Mouse (Mus musculus): ENCODE results near the gene Gm20431. TPM values are rescaled to one million over a fixed set of nuclear protein-coding genes. Genes with fewer than 3 reads are reported as not detected.

Gene Gm20431
- total and polyA plus RNA-seq, 2 experiments from 2014 or later = 12.0 TPM; not detected in 1

DNA sequence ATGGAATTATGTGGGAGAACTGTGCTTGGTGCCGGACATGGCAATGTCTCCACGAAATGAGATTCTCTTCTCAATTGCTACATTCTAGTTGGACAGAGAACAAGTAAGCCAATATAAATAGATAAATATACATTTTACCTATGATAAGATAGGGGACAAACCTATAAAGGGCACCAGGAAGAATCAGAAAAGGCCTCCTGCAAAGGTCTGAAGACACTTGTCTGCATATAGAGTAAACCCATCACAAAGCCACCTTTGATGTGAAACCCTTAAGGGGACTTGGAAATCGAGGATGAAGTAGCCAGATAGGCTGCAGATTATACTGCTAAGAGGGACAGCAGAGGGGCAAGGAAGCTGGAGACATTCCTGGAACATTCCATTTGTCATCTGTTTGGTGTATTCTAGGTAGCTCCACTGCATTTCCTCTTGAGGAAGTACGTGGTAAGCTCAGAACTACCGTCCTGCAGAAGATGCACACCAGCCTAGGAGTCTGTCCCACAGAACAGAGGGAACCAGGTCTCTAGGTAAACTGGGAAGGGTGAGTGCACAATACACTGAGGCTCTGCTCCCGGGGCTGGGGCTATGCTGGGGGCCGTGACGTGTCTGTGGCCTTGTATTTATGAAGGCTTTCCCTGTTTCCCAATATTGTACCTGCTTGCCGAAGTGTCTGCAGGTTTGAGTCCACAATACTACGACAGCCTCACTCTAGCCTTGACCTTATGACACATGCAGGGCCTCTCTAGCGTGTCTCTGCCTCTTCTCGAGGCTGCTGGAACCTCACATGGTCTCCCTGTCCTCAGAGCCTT, 28.4 kb downstream of the Gm20431 start:
- H3K4me3 ChIP-seq (ENCODE audit: low read depth, low read length) = peak overlapping the region; percentile 92; the same call in 1 of the 2 replicates
- DNase-seq (ENCODE audit: low spot score) = no peak
- no peak for ATAC-seq (ENCODE audit: low FRiP score)
- H3K4me1 ChIP-seq (ENCODE audit: insufficient read depth, low read length) = peaks cover 10% of the 10 kb centered on the region
- no peaks in the 10 kb centered on the region for H3K27me3 ChIP-seq (ENCODE audit: insufficient read depth, low read length)
- no peaks in the 10 kb centered on the region for H3K36me3 ChIP-seq (ENCODE audit: insufficient read depth, low read length)
- no peak for TF ChIP-seq CTCF (IDR thresholded peaks at IDR 0.05)
- no peaks in the 10 kb centered on the region for H3K9me3 ChIP-seq (ENCODE audit: low read length)
- 83% methylated on average over 12 of the region's 12 CpGs for WGBS
- peak overlapping the region; percentile 75 for H3K4me2 ChIP-seq (ENCODE audit: low read depth, low read length, poor library complexity, severe bottlenecking)
- peak overlapping the region; percentile 84; the same call in 1 of the 2 replicates for H3K27ac ChIP-seq (ENCODE audit: low read depth, low read length)
- H3K9ac ChIP-seq (replicated peaks; ENCODE audit: low read length, poor library complexity, severe bottlenecking) = peak overlapping the region; percentile 59; the same call in 1 of the 2 replicates

DNA sequence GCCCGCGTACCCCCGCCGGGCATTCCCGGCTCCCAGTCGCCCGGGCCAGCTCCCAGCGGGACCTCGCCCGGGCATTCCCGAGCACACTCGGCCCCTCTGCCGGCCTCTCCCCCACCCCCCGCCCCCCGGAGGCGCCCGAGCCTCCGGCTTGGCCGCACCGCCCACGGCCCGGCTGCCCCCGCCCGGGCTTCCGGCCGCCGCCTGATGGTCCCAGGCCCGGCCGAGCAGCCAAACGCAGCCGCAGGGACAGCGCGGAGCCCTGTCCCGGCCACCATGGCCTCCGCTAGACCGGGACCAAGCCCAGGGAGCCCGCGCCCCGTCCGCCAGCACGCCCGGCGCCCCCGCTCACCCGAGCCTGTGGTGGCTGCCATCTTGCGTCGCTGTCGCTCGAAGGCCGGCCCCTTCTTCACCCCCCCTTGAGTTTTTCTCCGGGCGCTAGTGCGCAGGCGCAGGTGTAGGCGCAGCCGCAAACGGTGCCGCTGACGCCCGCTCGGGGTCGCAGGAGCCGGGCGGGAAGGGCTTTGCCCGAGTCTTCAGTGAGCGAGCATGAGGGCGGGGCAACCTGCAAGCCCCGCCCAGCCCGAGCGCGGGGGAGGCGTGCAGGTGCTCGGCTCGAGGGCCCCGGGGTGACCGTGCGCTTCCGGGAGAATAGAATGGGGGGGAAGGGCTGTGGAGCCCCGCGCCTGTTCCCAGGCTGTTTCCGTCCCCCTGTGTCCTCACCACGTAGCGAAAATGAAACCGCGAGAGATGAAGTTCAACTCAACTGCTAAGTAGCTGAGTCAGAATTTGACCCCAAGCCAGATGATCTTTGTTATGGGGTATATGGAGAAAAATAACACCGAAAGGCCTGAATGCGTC, 29.5 kb downstream of the Gm20431 start, which contains the start of gene Ube2v1:
Gene Ube2v1, minus strand, starts transcription at position 505 of the 858 bp plus-strand sequence.
- Histone ChIP-seq H3K27ac (ENCODE audit: low read depth, low read length) (peak within 1 kb of the TSS; percentile 84), H3K4me2 (ENCODE audit: low read depth, low read length, poor library complexity, severe bottlenecking) (peak within 1 kb of the TSS; percentile 75), H3K9me3 (ENCODE audit: low read length) (no peaks in the 10 kb centered on the region), H3K4me3 (ENCODE audit: low read depth, low read length) (peak within 1 kb of the TSS; percentile 92), H3K27me3 (ENCODE audit: insufficient read depth, low read length) (no peaks in the 10 kb centered on the region), H3K4me1 (ENCODE audit: insufficient read depth, low read length) (peaks cover 10% of the 10 kb centered on the region), H3K9ac (replicated peaks; ENCODE audit: low read length, poor library complexity, severe bottlenecking) (peak within 1 kb of the TSS; percentile 93), H3K36me3 (ENCODE audit: insufficient read depth, low read length) (0 out of 2 replicates have a peak, but pooled peaks cover 3% of the 10 kb centered on the region)
- DNase-seq (ENCODE audit: low spot score) (peak; percentile 97), ATAC-seq (ENCODE audit: low FRiP score) (peak; percentile 86)
- TF ChIP-seq CTCF (IDR thresholded peaks at IDR 0.05) = peak; percentile 58
- WGBS = under 1% methylated on average over 59 of the region's 87 CpGs

DNA sequence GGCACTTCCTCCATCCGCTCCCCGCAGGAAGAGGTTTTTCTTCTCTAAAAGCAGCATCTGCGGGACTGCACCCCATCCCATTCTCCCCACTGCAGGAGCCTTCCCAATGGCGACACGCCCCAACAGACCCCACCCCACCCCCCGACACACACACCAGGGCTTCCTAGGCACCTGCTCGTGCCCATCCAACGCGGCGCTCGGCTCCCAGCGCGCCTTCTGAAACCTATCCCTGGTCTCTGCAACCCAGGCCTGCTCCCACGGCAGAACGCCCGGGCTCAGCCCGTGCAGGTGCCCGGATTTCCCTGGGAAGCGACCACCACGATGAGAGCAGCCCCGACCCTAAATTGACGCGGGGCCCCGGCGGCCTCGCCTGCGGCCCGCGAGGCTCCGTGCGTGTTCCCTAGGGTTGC, 30.1 kb downstream of the Gm20431 start:
- under 1% methylated on average over 31 of the region's 31 CpGs for WGBS
- no peak for TF ChIP-seq CTCF (IDR thresholded peaks at IDR 0.05)
- Histone ChIP-seq H3K27me3 (ENCODE audit: insufficient read depth, low read length) (no peaks in the 10 kb centered on the region), H3K4me3 (ENCODE audit: low read depth, low read length) (peak overlapping the region; percentile 92), H3K4me2 (ENCODE audit: low read depth, low read length, poor library complexity, severe bottlenecking) (peak overlapping the region; percentile 75), H3K9me3 (ENCODE audit: low read length) (no peaks in the 10 kb centered on the region), H3K4me1 (ENCODE audit: insufficient read depth, low read length) (peaks cover 10% of the 10 kb centered on the region), H3K27ac (ENCODE audit: low read depth, low read length) (peak overlapping the region; percentile 84), H3K9ac (replicated peaks; ENCODE audit: low read length, poor library complexity, severe bottlenecking) (peak overlapping the region; percentile 93), H3K36me3 (ENCODE audit: insufficient read depth, low read length) (0 out of 2 replicates have a peak, but pooled peaks cover 3% of the 10 kb centered on the region)
- no peak for DNase-seq (ENCODE audit: low spot score)
- ATAC-seq (ENCODE audit: low FRiP score) = peak; percentile 11; the same call in 1 of the 2 replicates

DNA sequence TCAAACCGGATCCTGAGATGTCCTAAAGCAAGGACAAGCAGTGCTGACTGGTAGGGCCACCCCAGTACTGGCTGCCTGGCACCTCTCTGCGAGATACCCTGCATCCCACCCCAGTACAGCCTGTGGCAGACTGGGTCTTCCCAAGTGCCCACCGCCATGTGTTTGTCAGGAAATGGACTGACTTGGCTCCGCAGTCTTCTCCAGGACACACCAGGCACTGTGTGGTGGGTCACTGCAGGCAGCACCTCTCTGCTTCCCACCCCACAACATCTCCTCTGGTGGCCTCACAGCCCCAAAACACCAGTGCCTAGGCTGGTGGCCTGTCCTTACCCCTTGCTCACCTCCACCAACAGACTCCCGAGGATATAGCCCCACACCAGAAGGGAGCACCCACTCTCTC, 30.9 kb downstream of the Gm20431 start:
- ATAC-seq (ENCODE audit: low FRiP score) = no peak
- WGBS = 79% methylated on average over 5 of the region's 5 CpGs
- no peaks in the 10 kb centered on the region for H3K9me3 ChIP-seq (ENCODE audit: low read length)
- no peak overlapping the region for H3K27ac ChIP-seq (ENCODE audit: low read depth, low read length)
- TF ChIP-seq CTCF (IDR thresholded peaks at IDR 0.05) = no peak
- H3K36me3 ChIP-seq (ENCODE audit: insufficient read depth, low read length) = 0 out of 2 replicates have a peak, but pooled peaks cover 3% of the 10 kb centered on the region
- H3K27me3 ChIP-seq (ENCODE audit: insufficient read depth, low read length) = no peaks in the 10 kb centered on the region
- no peak for DNase-seq (ENCODE audit: low spot score)
- H3K4me1 ChIP-seq (ENCODE audit: insufficient read depth, low read length) = peaks cover 15% of the 10 kb centered on the region
- H3K4me2 ChIP-seq (ENCODE audit: low read depth, low read length, poor library complexity, severe bottlenecking) = peak overlapping the region; percentile 75
- H3K4me3 ChIP-seq (ENCODE audit: low read depth, low read length) = peak overlapping the region; percentile 92
- H3K9ac ChIP-seq (replicated peaks; ENCODE audit: low read length, poor library complexity, severe bottlenecking) = peak overlapping the region; percentile 93

DNA sequence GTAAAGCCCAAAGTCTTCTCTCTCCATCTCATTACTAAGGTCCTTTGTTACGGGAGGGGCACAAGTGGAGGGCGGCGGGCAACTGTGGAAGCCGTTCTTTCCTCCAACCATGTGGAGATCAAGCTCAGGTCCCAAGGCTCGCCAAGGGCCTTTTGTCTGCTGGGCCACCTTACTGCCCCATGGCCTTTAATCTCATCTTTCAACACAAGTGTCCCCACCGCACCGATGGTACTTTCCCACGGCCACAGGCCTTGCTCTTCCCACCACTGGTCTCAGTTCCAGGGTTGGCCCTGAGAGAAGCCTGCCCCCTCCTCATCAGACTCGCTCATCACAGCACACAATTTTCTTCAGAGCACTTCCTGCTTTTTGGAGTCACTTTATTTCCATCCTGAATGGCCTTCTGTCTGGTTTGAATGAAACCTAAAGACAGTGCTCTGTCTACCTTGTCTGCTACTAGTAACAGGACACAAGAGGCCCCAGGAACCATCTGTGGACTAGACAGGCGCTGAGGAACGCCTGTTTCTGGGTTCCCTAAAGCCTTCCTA, 31.6 kb downstream of the Gm20431 start:
- Histone ChIP-seq H3K4me1 (ENCODE audit: insufficient read depth, low read length) (peaks cover 16% of the 10 kb centered on the region), H3K9me3 (ENCODE audit: low read length) (no peaks in the 10 kb centered on the region), H3K9ac (replicated peaks; ENCODE audit: low read length, poor library complexity, severe bottlenecking) (no peak overlapping the region), H3K27me3 (ENCODE audit: insufficient read depth, low read length) (no peaks in the 10 kb centered on the region), H3K36me3 (ENCODE audit: insufficient read depth, low read length) (0 out of 2 replicates have a peak, but pooled peaks cover 3% of the 10 kb centered on the region), H3K4me2 (ENCODE audit: low read depth, low read length, poor library complexity, severe bottlenecking) (peak overlapping the region; percentile 75; the same call in 1 of the 2 replicates), H3K4me3 (ENCODE audit: low read depth, low read length) (no peak overlapping the region), H3K27ac (ENCODE audit: low read depth, low read length) (no peak overlapping the region)
- no peak for TF ChIP-seq CTCF (IDR thresholded peaks at IDR 0.05)
- ATAC-seq (ENCODE audit: low FRiP score) (no peak), DNase-seq (ENCODE audit: low spot score) (no peak)
- WGBS = 65% methylated on average over 11 of the region's 11 CpGs

Measured in midbrain, postnatal 0 days (tissue).